Mouse (Mus musculus) CH12.LX (cell line): ENCODE results near the gene Myo5a. TPM values are rescaled to one million over a fixed set of nuclear protein-coding genes. Genes with fewer than 3 reads are reported as not detected.

Source experiments
- DNase-seq: peaks from one replicate; pipeline ENCODE4 v3.0.0-alpha.2; 2013; ENCODE audit errors: extremely low read depth
- H3K27ac ChIP-seq: 2 replicates; pipeline ENCODE4 v1.5.1; 2012; ENCODE audit warnings: low read depth, mild to moderate bottlenecking, control low read depth, moderate library complexity; ENCODE audit not compliant: insufficient read depth
- H3K27me3 ChIP-seq: replicated peaks from 2 replicates; pipeline ENCODE3; 2012; ENCODE audit warnings: inconsistent platforms
- H3K36me3 ChIP-seq, 2 experiments: replicated peaks in 1 of 2; 2 replicates each; pipeline versions ENCODE3 to v1.6.1; 2012; ENCODE audit warnings: inconsistent platforms in 1 of 2, low read length in 1 of 2, mild to moderate bottlenecking in 1 of 2, mixed read lengths in 1 of 2, moderate library complexity in 1 of 2; ENCODE audit not compliant: control insufficient read depth in 1 of 2, insufficient read depth in 1 of 2
- H3K4me1 ChIP-seq, 2 experiments: 2 replicates each; pipeline ENCODE4 v1.6.1; 2012; ENCODE audit warnings: inconsistent platforms in 1 of 2, moderate library complexity in 1 of 2; ENCODE audit not compliant: insufficient read depth in 2 of 2, control insufficient read depth in 1 of 2
- H3K4me2 ChIP-seq: 2 replicates; pipeline ENCODE4 v1.6.1; 2012; ENCODE audit warnings: low read depth, mild to moderate bottlenecking, control low read depth; ENCODE audit not compliant: poor library complexity, insufficient read depth, severe bottlenecking
- H3K4me3 ChIP-seq, 3 experiments: fragments of 150-350 bp in 1 of 3; sonication (generic) in 1 of 3; replicated peaks in 1 of 3; 2 replicates each; pipeline versions ENCODE3 to v1.5.1; 2011 to 2012; ENCODE audit warnings: low read depth in 2 of 3, low read length in 2 of 3, mild to moderate bottlenecking in 2 of 3, moderate library complexity in 2 of 3, control low read depth in 1 of 3, improper control_type of control experiment in 1 of 3, inconsistent platforms in 1 of 3, mixed read lengths in 1 of 3; ENCODE audit not compliant: poor library complexity in 1 of 3
- H3K79me2 ChIP-seq: replicated peaks from 2 replicates; pipeline ENCODE4 v1.6.1; 2012; ENCODE audit warnings: mild to moderate bottlenecking, moderate library complexity; ENCODE audit not compliant: control insufficient read depth, poor library complexity, insufficient read depth, severe bottlenecking; ENCODE audit errors: extremely low read depth
- H3K9ac ChIP-seq: 2 replicates; pipeline ENCODE4 v1.6.1; 2012; ENCODE audit warnings: low read depth, mild to moderate bottlenecking, control low read depth, moderate library complexity; ENCODE audit not compliant: insufficient read depth
- H3K9me3 ChIP-seq: replicated peaks from 2 replicates; pipeline ENCODE3; 2012; ENCODE audit warnings: low read length, inconsistent platforms, mixed read lengths
- BHLHE40 ChIP-seq: IDR thresholded peaks from 2 replicates; pipeline ENCODE4 v1.6.1; 2011; ENCODE audit warnings: mild to moderate bottlenecking, low read depth, low read length, improper control_type of control experiment
- CTCF ChIP-seq, 2 experiments: IDR thresholded peaks in 1 of 2; conservative IDR thresholded peaks in 1 of 2; 2 replicates each; pipeline ENCODE4 v1.5.1; 2011 to 2012; ENCODE audit warnings: low read depth in 2 of 2, low read length in 2 of 2, improper control_type of control experiment in 1 of 2, inconsistent platforms in 1 of 2, mild to moderate bottlenecking in 1 of 2, moderate library complexity in 1 of 2
- HCFC1 ChIP-seq: IDR thresholded peaks from 2 replicates; pipeline ENCODE4 v1.6.1; 2012; ENCODE audit warnings: low read depth, mild to moderate bottlenecking, inconsistent platforms, low read length, improper control_type of control experiment
- MAFK ChIP-seq: IDR thresholded peaks from 2 replicates; pipeline ENCODE4 v1.6.1; 2011; ENCODE audit warnings: low read length, improper control_type of control experiment; ENCODE audit not compliant: insufficient replicate concordance
- MAX ChIP-seq: IDR thresholded peaks from 2 replicates; pipeline ENCODE4 v1.6.1; 2011; ENCODE audit warnings: low read length, improper control_type of control experiment
- MEF2A ChIP-seq: IDR thresholded peaks from 2 replicates; pipeline ENCODE4 v1.6.1; 2014; ENCODE audit warnings: low read depth, mild to moderate bottlenecking, inconsistent platforms, low read length, improper control_type of control experiment, borderline replicate concordance
- MXI1 ChIP-seq: IDR thresholded peaks from 2 replicates; pipeline ENCODE4 v1.6.1; 2011; ENCODE audit warnings: mild to moderate bottlenecking, low read depth, low read length, improper control_type of control experiment
- NRF1 ChIP-seq: IDR thresholded peaks from 2 replicates; pipeline ENCODE4 v1.6.1; 2014; ENCODE audit warnings: low read depth, mild to moderate bottlenecking, inconsistent platforms, low read length, improper control_type of control experiment, moderate library complexity
- RAD21 ChIP-seq: IDR thresholded peaks from 2 replicates; pipeline ENCODE4 v1.6.1; 2011; ENCODE audit warnings: low read depth, mild to moderate bottlenecking, low read length, improper control_type of control experiment, moderate library complexity
- SIN3A ChIP-seq: IDR thresholded peaks from 2 replicates; pipeline ENCODE4 v1.6.1; 2012; ENCODE audit warnings: low read length, improper control_type of control experiment, inconsistent platforms
- SMC3 ChIP-seq: IDR thresholded peaks from 2 replicates; pipeline ENCODE4 v1.6.1; 2011; ENCODE audit warnings: low read depth, low read length, improper control_type of control experiment
- USF2 ChIP-seq: conservative IDR thresholded peaks from 2 replicates; pipeline ENCODE4 v1.6.1; 2011; ENCODE audit warnings: low read depth, low read length, improper control_type of control experiment
- ZNF384 ChIP-seq: IDR thresholded peaks from 2 replicates; pipeline ENCODE4 v1.6.1; 2012; ENCODE audit warnings: low read depth, low read length, improper control_type of control experiment, inconsistent platforms
- dilution Hi-C: fragments of 300-500 bp; cut with MboI; formaldehyde crosslinking; loops from 2 replicates; pipeline ENCODE4 v1.14.3; 2020; ENCODE audit warnings: low sequenced_read_pairs; ENCODE audit not compliant: extremely low pct_unique_long_range_greater_than_20kb, extremely low pct_ligation_motif_present
- in situ Hi-C: fragments of 300-500 bp; cut with MboI; formaldehyde crosslinking; loops from 3 replicates; pipeline ENCODE4 v1.14.3; 2019; ENCODE audit warnings: low sequenced_read_pairs, low pct_ligation_motif_present, low pct_unique_long_range_greater_than_20kb, mixed read lengths
- polyA plus RNA-seq: library from polyadenylated mRNA; unstranded; fragments of >175 nt; gene quantifications from 2 replicates; pipeline ENCODE4 v1.2.1, GENCODE M21; 2012; ENCODE audit warnings: low read depth; ENCODE audit not compliant: insufficient read length
- total RNA-seq, 2 experiments: library from RNA; depleted of rRNA; stranded (reverse); fragments of 300-350 nt in 1 of 2; fragments of >200 nt in 1 of 2; gene quantifications; 2 replicates each; pipeline ENCODE4 v1.2.3; 2012 to 2014

Myo5a gene
- total and polyA plus RNA-seq, 3 experiments = 55.0 to 107 (median 66.6) TPM

DNA sequence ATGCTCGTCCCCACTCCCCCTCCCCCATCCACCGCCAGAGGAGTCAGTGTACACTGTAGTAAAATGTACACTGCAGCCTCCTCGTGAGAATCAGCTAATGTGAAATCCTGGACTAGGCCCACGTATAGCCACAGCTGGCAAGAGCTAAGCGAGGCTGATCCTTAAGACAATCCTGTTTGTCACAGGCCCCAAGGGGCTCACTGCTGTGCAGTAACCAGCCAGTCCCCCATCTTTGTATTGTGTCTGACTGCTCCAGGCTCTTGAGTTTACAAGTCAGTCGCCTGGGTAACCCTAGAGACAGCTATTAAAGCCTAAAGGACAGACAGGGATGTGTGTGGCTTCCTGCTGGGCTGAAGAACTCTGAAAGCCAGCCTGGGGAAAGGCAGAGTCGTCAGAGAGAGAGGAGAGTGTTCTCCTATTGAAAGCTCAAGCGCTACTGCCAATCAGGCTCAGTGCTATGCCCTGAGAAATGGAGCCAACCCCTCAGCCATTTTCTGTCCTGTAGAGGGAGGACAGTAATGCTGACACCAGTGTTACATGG is 190.6 kb downstream of the Myo5a start:
- Histone ChIP-seq H3K27me3 (no peaks in the 10 kb centered on the region), H3K4me3 (no peak overlapping the region), H3K9ac (no peak overlapping the region), H3K4me1 (peaks cover 3 to 6% of the 10 kb centered on the region in 2 experiments; a peak in 2 of 4 replicates), H3K27ac (no peak overlapping the region), H3K36me3 (peaks cover 0 to 10% of the 10 kb centered on the region in 2 experiments), H3K4me2 (no peak overlapping the region), H3K79me2 (no peaks in the 10 kb centered on the region), H3K9me3 (peaks cover 3% of the 10 kb centered on the region)
- DNase-seq = no peak
- TF ChIP-seq HCFC1 = no peak
- no peak for TF ChIP-seq MAX
- no peak for TF ChIP-seq MXI1
- TF ChIP-seq NRF1 = no peak
- no peak for TF ChIP-seq SIN3A
- TF ChIP-seq BHLHE40 = no peak
- no peak for TF ChIP-seq USF2
- no peak for TF ChIP-seq MAFK
- in situ Hi-C loops = no loop called here
- dilution Hi-C loops = no loop called here

GRCm38 (mm10) chr9:75262235-75262826 is 191.5 kb downstream of the Myo5a start:
- dilution Hi-C loops = no loop called here
- H3K4me1 ChIP-seq = peaks cover 3 to 12% of the 10 kb centered on the region in 2 experiments; a peak in 3 of 4 replicates
- H3K4me2 ChIP-seq = no peak overlapping the region
- in situ Hi-C loops = no loop called here
- no peak overlapping the region for H3K27ac ChIP-seq
- H3K36me3 ChIP-seq = peaks cover 0 to 12% of the 10 kb centered on the region in 2 experiments
- H3K79me2 ChIP-seq = no peaks in the 10 kb centered on the region
- H3K9ac ChIP-seq = no peak overlapping the region
- H3K4me3 ChIP-seq = no peak overlapping the region
- peak; percentile 9; the same call in 1 of the 2 replicates for TF ChIP-seq SMC3
- peak; percentile 47; the same call in 1 of the 2 replicates for TF ChIP-seq ZNF384
- no peak for TF ChIP-seq MEF2A
- TF ChIP-seq SIN3A = no peak
- peak; percentile 37 for TF ChIP-seq RAD21
- peak in 1 of 2 experiments; percentile 39; a peak in 2 of 4 replicates for TF ChIP-seq CTCF (conservative IDR thresholded peaks at IDR 0.05 in 1 of 2, IDR thresholded peaks at IDR 0.05 in 1 of 2; ENCODE audit: low read depth in 2 of 2, low read length in 2 of 2)
- H3K9me3 ChIP-seq = peaks cover 3% of the 10 kb centered on the region
- no peaks in the 10 kb centered on the region for H3K27me3 ChIP-seq
- DNase-seq = no peak
